Mouse (Mus musculus): ENCODE data around the gene Begain.

DNA sequence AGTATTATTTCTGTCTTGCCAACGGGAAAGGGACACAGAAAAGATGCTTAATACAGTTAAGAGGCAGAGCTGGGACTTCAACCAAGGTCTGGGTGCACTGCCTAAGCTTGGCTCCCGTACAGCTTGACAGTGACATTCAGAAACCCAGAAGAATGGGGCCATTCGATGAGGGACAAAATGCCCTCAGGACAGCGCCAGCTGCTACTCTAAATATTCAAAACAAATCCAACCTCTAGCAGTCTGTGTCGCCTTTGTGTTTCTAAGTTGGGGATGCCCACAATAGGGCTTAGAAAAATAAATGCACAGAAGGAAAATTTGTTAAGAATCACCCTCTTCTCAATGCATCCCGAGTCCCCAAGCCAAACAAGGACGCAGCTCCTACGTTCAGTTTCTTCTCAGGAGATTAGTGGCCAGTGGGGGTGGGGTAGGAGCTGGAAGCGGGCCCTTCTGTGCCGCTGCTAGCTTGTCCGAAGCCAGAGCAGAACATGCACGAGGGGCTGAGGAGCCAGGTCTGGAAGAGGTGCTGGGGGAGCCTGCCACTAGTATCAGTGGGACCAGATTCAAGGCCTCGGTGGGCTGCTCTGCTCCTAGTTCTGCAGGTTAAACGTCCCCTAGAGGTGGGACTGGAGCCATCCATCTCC, 29.7 kb downstream of the Begain start:
- TF ChIP-seq HCFC1 (IDR thresholded peaks at IDR 0.05; ENCODE audit: borderline replicate concordance, insufficient read depth, low read length): no peak
- TF ChIP-seq CHD2 (IDR thresholded peaks at IDR 0.05; ENCODE audit: low read depth, low read length): no peak
- TF ChIP-seq MAFK (IDR thresholded peaks at IDR 0.05; ENCODE audit: insufficient read depth, low read depth, low read length): no peak
